Mouse (Mus musculus): ENCODE measurements around the gene Tmem259. TPM values are rescaled to one million over a fixed set of nuclear protein-coding genes. Genes with fewer than 3 reads are reported as not detected.
A peak's percentile ranks its signal among the peaks of the same experiment; 100 is the strongest.

Tmem259 gene
- polyA plus RNA-seq, 1 experiment from 2014 or later = 20.5 TPM

DNA sequence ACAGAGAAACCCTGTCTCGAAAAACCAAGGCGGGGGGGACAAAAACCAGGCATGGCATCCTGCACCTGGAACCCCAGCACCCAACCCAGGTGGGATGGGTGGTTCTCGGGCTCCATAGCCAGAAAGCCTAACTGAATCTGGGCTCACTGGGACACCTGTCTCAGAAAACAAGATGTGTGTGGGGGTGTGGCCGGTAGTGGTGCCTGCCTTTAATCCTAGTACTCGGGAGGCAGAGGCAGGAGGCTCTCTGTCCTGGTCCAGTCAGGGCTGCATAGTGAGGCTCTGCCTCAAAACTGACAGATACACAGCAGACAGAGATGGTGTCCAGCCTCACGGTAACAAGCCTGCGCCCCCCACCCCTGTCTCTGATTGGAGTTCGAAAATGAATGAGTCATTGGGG, 38.7 kb upstream of the Tmem259 start:
- Histone ChIP-seq H3K27ac (no peak overlapping the region), H3K27me3 (0 out of 2 replicates have a peak, but pooled peaks cover under 1% of the 10 kb centered on the region), H3K9me3 (no peaks in the 10 kb centered on the region), H3K9ac (no peak overlapping the region), H3K4me2 (no peak overlapping the region), H3K36me3 (no peaks in the 10 kb centered on the region; the same call in 1 of the 2 replicates), H3K4me1 (peaks cover 31% of the 10 kb centered on the region), H3K4me3 (no peak overlapping the region)
- 95% methylated on average over 8 of the region's 8 CpGs for WGBS
- no peak for ATAC-seq (ENCODE audit: borderline replicate concordance, extremely low read depth, low FRiP score, low TSS enrichment)

DNA sequence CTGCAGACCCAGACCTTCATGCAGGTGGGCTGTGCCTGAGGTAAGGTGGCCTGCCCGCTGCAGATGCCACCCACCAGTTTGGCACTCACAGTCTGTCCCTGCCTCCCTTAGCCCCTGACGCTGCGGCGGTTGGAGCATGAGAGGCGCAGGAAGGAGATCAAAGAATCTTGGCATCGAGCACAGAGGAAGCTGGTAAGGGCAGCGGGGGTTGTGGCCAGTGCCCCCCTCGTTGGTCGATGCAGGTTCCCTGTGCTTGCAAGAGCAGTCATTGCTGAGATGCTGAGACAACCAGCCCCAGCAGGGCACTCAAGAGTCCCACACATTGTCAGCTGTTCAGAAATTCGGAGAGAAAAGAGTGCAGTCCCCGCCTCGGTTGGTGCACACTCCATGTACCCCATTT, 38.0 kb upstream of the Tmem259 start:
- H3K4me3 ChIP-seq = no peak overlapping the region
- H3K4me1 ChIP-seq = peaks cover 34% of the 10 kb centered on the region
- H3K27me3 ChIP-seq = peaks cover 4% of the 10 kb centered on the region; the same call in 1 of the 2 replicates
- H3K4me2 ChIP-seq = no peak overlapping the region
- H3K9me3 ChIP-seq = no peaks in the 10 kb centered on the region
- 84% methylated on average over 12 of the region's 12 CpGs for WGBS
- H3K9ac ChIP-seq = no peak overlapping the region
- ATAC-seq (ENCODE audit: borderline replicate concordance, extremely low read depth, low FRiP score, low TSS enrichment) = no peak
- no peak overlapping the region for H3K27ac ChIP-seq
- no peaks in the 10 kb centered on the region; the same call in 1 of the 2 replicates for H3K36me3 ChIP-seq

DNA sequence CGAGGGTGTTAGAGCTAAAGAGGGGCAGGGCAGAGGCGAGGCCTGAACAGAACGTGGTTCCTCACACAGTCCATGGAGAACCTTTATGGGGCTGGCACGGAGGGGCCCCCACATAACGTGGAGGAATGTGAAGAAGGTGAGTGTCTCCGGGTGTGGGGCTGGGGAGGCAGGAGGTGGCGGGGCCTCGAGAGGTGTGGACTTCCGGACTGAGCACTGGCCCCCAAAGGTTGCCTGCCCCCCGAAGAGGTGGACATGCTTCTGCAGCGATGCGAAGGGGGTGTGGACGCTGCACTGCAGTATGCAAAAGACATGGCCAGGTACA, 37.2 kb upstream of the Tmem259 start:
- no peaks in the 10 kb centered on the region; the same call in 1 of the 2 replicates for H3K36me3 ChIP-seq
- H3K9me3 ChIP-seq = no peaks in the 10 kb centered on the region
- 82% methylated on average over 13 of the region's 13 CpGs for WGBS
- H3K4me2 ChIP-seq = no peak overlapping the region
- H3K9ac ChIP-seq = no peak overlapping the region
- H3K4me1 ChIP-seq = peaks cover 37% of the 10 kb centered on the region
- no peak overlapping the region for H3K27ac ChIP-seq
- H3K4me3 ChIP-seq = no peak overlapping the region
- no peak for ATAC-seq (ENCODE audit: borderline replicate concordance, extremely low read depth, low FRiP score, low TSS enrichment)
- peaks cover 4% of the 10 kb centered on the region; the same call in 1 of the 2 replicates for H3K27me3 ChIP-seq

DNA sequence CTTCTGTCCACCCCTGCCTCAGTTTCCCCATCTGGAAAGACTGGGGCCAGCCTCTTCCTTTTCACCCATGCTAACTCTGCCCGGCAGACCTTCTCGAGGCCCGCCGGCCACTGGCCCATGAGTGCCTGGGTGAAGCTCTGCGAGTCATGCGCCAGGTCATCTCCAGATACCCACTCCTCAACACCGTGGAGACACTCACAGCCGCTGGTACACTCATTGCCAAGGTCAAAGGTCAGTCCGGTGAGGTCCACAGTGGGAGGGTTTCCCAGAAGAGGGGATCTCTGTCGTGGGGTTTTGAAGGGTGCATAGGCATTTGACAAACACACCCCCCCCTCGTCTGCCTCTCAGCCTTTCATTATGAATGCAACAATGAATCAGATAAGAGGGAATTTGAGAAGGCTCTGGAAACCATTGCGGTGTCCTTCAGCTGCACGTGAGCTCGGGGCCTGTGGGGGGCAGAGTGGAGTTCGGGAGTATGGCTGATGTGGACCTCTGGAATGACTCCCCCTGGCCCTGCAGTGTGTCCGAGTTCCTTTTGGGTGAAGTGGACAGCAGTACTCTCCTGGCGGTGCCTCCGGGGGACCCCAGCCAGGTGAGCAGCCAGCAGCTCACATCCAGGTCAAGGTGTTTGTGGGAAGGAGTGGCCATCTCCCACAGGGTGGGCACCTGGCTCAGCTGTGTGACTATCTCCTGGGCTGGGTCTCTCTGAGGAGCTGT, 36.6 kb upstream of the Tmem259 start:
- Histone ChIP-seq H3K27ac (no peak overlapping the region), H3K4me1 (peaks cover 42% of the 10 kb centered on the region), H3K4me2 (peak overlapping the region; percentile 62), H3K9ac (0 out of 2 replicates have a peak overlapping the region, but pooled peaks have one; percentile 43), H3K27me3 (peaks cover 4% of the 10 kb centered on the region; the same call in 1 of the 2 replicates), H3K9me3 (no peaks in the 10 kb centered on the region), H3K4me3 (0 out of 2 replicates have a peak overlapping the region, but pooled peaks have one; percentile 41), H3K36me3 (no peaks in the 10 kb centered on the region; the same call in 1 of the 2 replicates)
- WGBS = 72% methylated on average over 18 of the region's 18 CpGs
- ATAC-seq (ENCODE audit: borderline replicate concordance, extremely low read depth, low FRiP score, low TSS enrichment) = no peak

DNA sequence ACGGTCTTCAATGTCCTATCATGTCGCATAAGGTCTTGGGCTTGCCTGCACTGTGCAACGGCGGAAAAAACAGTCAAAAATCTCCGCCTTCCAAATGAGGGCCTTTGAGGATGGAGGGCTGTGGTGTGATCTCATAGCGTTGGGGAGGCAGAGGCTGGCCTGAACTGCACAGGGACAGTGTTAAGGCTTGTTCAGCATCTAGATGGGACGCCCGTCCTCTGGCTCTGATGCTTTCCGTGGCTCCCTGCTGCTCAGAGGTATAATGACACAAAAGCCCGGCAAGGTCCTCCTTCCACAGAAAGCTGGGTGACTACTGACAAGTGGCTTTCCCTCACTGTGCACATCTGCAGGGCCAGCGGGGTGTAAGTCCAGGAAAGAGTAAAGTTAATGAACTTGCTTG, 36.1 kb upstream of the Tmem259 start:
- no peaks in the 10 kb centered on the region for H3K9me3 ChIP-seq
- no peaks in the 10 kb centered on the region; the same call in 1 of the 2 replicates for H3K36me3 ChIP-seq
- peaks cover 6% of the 10 kb centered on the region for H3K27me3 ChIP-seq
- peak overlapping the region; percentile 62 for H3K4me2 ChIP-seq
- H3K27ac ChIP-seq = peak overlapping the region; percentile 87
- peaks cover 45% of the 10 kb centered on the region for H3K4me1 ChIP-seq
- peak overlapping the region; percentile 41 for H3K4me3 ChIP-seq
- peak overlapping the region; percentile 43 for H3K9ac ChIP-seq
- no peak for ATAC-seq (ENCODE audit: borderline replicate concordance, extremely low read depth, low FRiP score, low TSS enrichment)
- 26% methylated on average over 11 of the region's 11 CpGs for WGBS

DNA sequence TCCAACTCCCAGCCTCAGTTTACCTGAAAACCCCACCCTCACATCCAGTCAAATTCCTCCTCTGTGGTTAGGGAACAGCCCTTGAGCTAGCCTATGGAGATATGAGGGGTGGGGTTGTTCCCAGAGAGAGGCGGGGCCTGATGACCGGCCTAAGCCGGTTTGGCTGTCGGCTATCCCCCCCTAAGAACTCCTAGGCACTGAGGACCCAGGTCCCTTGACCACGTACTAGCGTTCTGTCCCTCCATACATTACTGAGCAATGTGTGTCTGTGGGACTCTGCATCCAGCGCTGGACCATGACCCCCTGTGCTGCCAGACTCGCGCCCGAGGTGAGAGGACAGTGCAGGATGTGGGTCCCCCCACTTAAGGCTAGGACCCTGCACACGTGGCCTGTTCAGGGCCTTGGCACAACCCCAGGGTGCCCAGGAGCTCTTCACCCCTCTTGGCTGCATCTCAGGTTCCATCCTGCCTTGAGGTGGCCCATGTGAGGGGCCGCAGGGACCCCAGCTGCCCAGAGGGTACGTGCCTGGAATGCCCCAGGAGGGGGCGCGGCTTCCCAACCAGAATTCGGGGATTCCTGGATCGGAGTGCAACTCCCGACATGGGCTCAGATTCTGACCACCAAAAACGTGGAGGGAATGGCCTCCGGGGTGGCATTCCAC, 35.5 kb upstream of the Tmem259 start:
- peak; percentile 74 for ATAC-seq (ENCODE audit: borderline replicate concordance, extremely low read depth, low FRiP score, low TSS enrichment)
- Histone ChIP-seq H3K36me3 (no peaks in the 10 kb centered on the region; the same call in 1 of the 2 replicates), H3K4me1 (peaks cover 48% of the 10 kb centered on the region), H3K9me3 (no peaks in the 10 kb centered on the region), H3K9ac (peak overlapping the region; percentile 43), H3K27me3 (peaks cover 12% of the 10 kb centered on the region), H3K4me3 (peak overlapping the region; percentile 41), H3K4me2 (peak overlapping the region; percentile 62), H3K27ac (peak overlapping the region; percentile 87)
- 12% methylated on average over 20 of the region's 20 CpGs for WGBS

GRCm38 (mm10) chr10:80018739-80019297, 34.7 kb upstream of the Tmem259 start:
- peak overlapping the region; percentile 41 for H3K4me3 ChIP-seq
- peak overlapping the region; percentile 87 for H3K27ac ChIP-seq
- peak overlapping the region; percentile 43 for H3K9ac ChIP-seq
- peak overlapping the region; percentile 62 for H3K4me2 ChIP-seq
- H3K27me3 ChIP-seq = peaks cover 20% of the 10 kb centered on the region
- no peaks in the 10 kb centered on the region for H3K9me3 ChIP-seq
- peaks cover 54% of the 10 kb centered on the region for H3K4me1 ChIP-seq
- WGBS = 5% methylated on average over 13 of the region's 15 CpGs
- H3K36me3 ChIP-seq = no peaks in the 10 kb centered on the region; the same call in 1 of the 2 replicates
- ATAC-seq (ENCODE audit: borderline replicate concordance, extremely low read depth, low FRiP score, low TSS enrichment) = peak; percentile 75

- Histone ChIP-seq H3K4me3 (no peak overlapping the region), H3K9ac (no peak overlapping the region), H3K27ac (peak overlapping the region; percentile 33; the same call in 1 of the 2 replicates), H3K4me2 (no peak overlapping the region), H3K27me3 (peaks cover 30% of the 10 kb centered on the region), H3K9me3 (no peaks in the 10 kb centered on the region), H3K36me3 (no peaks in the 10 kb centered on the region; the same call in 1 of the 2 replicates), H3K4me1 (peaks cover 54% of the 10 kb centered on the region)
- ATAC-seq (ENCODE audit: borderline replicate concordance, extremely low read depth, low FRiP score, low TSS enrichment) = no peak
- WGBS = 75% methylated on average over 14 of the region's 14 CpGs
Observed at GRCm38 (mm10) chr10:80017771-80018170, 33.6 kb upstream of the Tmem259 start.

- no peak overlapping the region for H3K4me2 ChIP-seq
- 77% methylated on average over 3 of the region's 3 CpGs for WGBS
- no peaks in the 10 kb centered on the region; the same call in 1 of the 2 replicates for H3K36me3 ChIP-seq
- peaks cover 34% of the 10 kb centered on the region for H3K27me3 ChIP-seq
- H3K9me3 ChIP-seq = no peaks in the 10 kb centered on the region
- no peak overlapping the region for H3K9ac ChIP-seq
- ATAC-seq (ENCODE audit: borderline replicate concordance, extremely low read depth, low FRiP score, low TSS enrichment) = no peak
- no peak overlapping the region for H3K4me3 ChIP-seq
- peaks cover 54% of the 10 kb centered on the region for H3K4me1 ChIP-seq
- H3K27ac ChIP-seq = no peak overlapping the region
Observed at GRCm38 (mm10) chr10:80017361-80017760, 33.2 kb upstream of the Tmem259 start.

- Histone ChIP-seq H3K9ac (no peak overlapping the region), H3K9me3 (no peaks in the 10 kb centered on the region), H3K27me3 (peaks cover 35% of the 10 kb centered on the region), H3K4me1 (peaks cover 54% of the 10 kb centered on the region), H3K4me2 (no peak overlapping the region), H3K4me3 (peak overlapping the region; percentile 3; the same call in 1 of the 2 replicates), H3K36me3 (no peaks in the 10 kb centered on the region; the same call in 1 of the 2 replicates), H3K27ac (no peak overlapping the region)
- no peak for ATAC-seq (ENCODE audit: borderline replicate concordance, extremely low read depth, low FRiP score, low TSS enrichment)
- WGBS = 85% methylated on average over 10 of the region's 10 CpGs
Observed at GRCm38 (mm10) chr10:80016931-80017330, 32.8 kb upstream of the Tmem259 start.

GRCm38 (mm10) chr10:80016511-80016910, 32.4 kb upstream of the Tmem259 start, which contains the start of gene Arhgap45:
Gene Arhgap45, plus strand, starts transcription at chr10:80016653.
- H3K4me2 ChIP-seq = no peak within 1 kb of the TSS; the same call in 1 of the 2 replicates
- no peaks in the 10 kb centered on the region; the same call in 1 of the 2 replicates for H3K36me3 ChIP-seq
- no peak for ATAC-seq (ENCODE audit: borderline replicate concordance, extremely low read depth, low FRiP score, low TSS enrichment)
- no peaks in the 10 kb centered on the region for H3K9me3 ChIP-seq
- H3K9ac ChIP-seq = no peak within 1 kb of the TSS
- H3K27ac ChIP-seq = no peak within 1 kb of the TSS
- 65% methylated on average over 11 of the region's 11 CpGs for WGBS
- peaks cover 35% of the 10 kb centered on the region for H3K27me3 ChIP-seq
- peaks cover 54% of the 10 kb centered on the region for H3K4me1 ChIP-seq
- peak within 1 kb of the TSS; percentile 3; the same call in 1 of the 2 replicates for H3K4me3 ChIP-seq

Data from lung, embryonic 15.5 days (tissue).